Mouse (Mus musculus) cerebellum, adult 2 months (tissue): ENCODE results near the gene Tfcp2. TPM values are rescaled to one million over a fixed set of nuclear protein-coding genes. Genes with fewer than 3 reads are reported as not detected.
A peak's percentile ranks its signal among the peaks of the same experiment; 100 is the strongest.

Experiments used
- DNase-seq, 2 experiments: peaks; one replicate each; pipeline ENCODE4 v3.0.0; 2021
- H3K27ac ChIP-seq: fragments of 200-500 bp; 2 replicates; pipeline ENCODE4 v1.5.1; 2012; ENCODE audit warnings: low read length, control low read depth, inconsistent platforms; ENCODE audit not compliant: insufficient read depth
- H3K27me3 ChIP-seq: fragments of 200-500 bp; 2 replicates; pipeline ENCODE4 v1.6.1; 2012; ENCODE audit warnings: inconsistent platforms, mild to moderate bottlenecking, low read length, moderate library complexity; ENCODE audit not compliant: control insufficient read depth, insufficient read depth
- H3K4me1 ChIP-seq: fragments of 200-500 bp; 2 replicates; pipeline ENCODE4 v1.6.1; 2011; ENCODE audit warnings: low read length; ENCODE audit not compliant: control insufficient read depth, insufficient read depth
- H3K4me3 ChIP-seq: fragments of 200-500 bp; replicated peaks from 2 replicates; pipeline ENCODE3; 2011; ENCODE audit warnings: mild to moderate bottlenecking, low read depth, low read length, control low read depth; ENCODE audit not compliant: insufficient read depth
- CTCF ChIP-seq: fragments of 200-500 bp; IDR thresholded peaks from 2 replicates; pipeline ENCODE4 v1.5.1; 2011; ENCODE audit warnings: low read depth, mild to moderate bottlenecking, control low read depth, low read length, moderate library complexity, borderline replicate concordance; ENCODE audit not compliant: insufficient read depth
- POLR2A ChIP-seq: fragments of 200-500 bp; IDR thresholded peaks from 2 replicates; pipeline ENCODE4 v1.6.1; 2011; ENCODE audit warnings: low read length, control low read depth, borderline replicate concordance; ENCODE audit not compliant: insufficient read depth
- WGBS: fragments of 180-500 bp; shearing (Covaris S2); methylation state at CpG from one replicate; pipeline ENCODE4 v1.1.7; 2018; 5-methylcytosine and 5-hydroxymethylcytosine counted together
- polyA plus RNA-seq: library from polyadenylated mRNA; depleted of rRNA; stranded (reverse); fragments of >200 nt; gene quantifications from 2 replicates; pipeline ENCODE4 v1.2.3, GENCODE M21; 2012

Gene Tfcp2
- polyA plus RNA-seq, 1 experiment = 25.4 TPM

GRCm38 (mm10) chr15:100473926-100474503 is 77.8 kb downstream of the Tfcp2 start:
- peaks cover 3% of the 10 kb centered on the region for H3K4me1 ChIP-seq
- H3K27me3 ChIP-seq = no peaks in the 10 kb centered on the region
- no peak for DNase-seq
- no peak for TF ChIP-seq CTCF
- no peak for TF ChIP-seq POLR2A
- H3K4me3 ChIP-seq = no peak overlapping the region
- H3K27ac ChIP-seq = no peak overlapping the region
- 73% methylated on average over 7 of the region's 7 CpGs for WGBS

- Histone ChIP-seq H3K4me3 (peak overlapping the region; percentile 88), H3K4me1 (no peaks in the 10 kb centered on the region; the same call in none of the 2 replicates), H3K27ac (no peak overlapping the region), H3K27me3 (no peaks in the 10 kb centered on the region)
- no peak for TF ChIP-seq POLR2A
- 50% methylated on average over 10 of the region's 10 CpGs for WGBS
- no peak for DNase-seq
Measured at GRCm38 (mm10) chr15:100470037-100470436, 81.8 kb downstream of the Tfcp2 start.

DNA sequence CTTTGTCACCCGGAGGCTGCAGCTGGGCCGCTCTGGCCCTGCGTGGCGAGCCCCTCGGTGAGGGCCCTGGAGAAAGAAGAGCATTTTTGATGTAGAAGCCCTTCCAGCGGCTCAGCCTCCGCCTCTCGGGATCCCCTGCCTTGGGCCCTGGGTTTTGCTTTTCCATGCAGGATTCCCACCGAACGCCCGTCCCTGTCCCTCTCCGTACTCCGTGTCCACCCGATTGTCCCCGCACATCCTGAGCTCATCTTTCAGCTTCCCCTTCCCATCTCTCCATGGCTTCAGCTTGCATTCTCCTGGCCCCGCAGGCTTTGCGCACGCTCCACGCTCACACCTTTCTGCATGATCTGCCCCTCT is 82.6 kb downstream of the Tfcp2 start:
- no peaks in the 10 kb centered on the region; the same call in 1 of the 2 replicates for H3K4me1 ChIP-seq
- peak overlapping the region; percentile 88 for H3K4me3 ChIP-seq
- peak overlapping the region; percentile 83 for H3K27ac ChIP-seq
- TF ChIP-seq CTCF = no peak
- no peak for TF ChIP-seq POLR2A
- under 1% methylated on average over 19 of the region's 19 CpGs for WGBS
- no peaks in the 10 kb centered on the region for H3K27me3 ChIP-seq
- DNase-seq = no peak

GRCm38 (mm10) chr15:100468295-100469188 is 83.3 kb downstream of the Tfcp2 start, which contains the start of gene Letmd1:
Gene Letmd1 (plus strand): TSS chr15:100469023.
- Histone ChIP-seq H3K4me1 (no peaks in the 10 kb centered on the region; the same call in 1 of the 2 replicates), H3K27ac (peak within 1 kb of the TSS; percentile 83), H3K4me3 (peak within 1 kb of the TSS; percentile 88), H3K27me3 (no peaks in the 10 kb centered on the region)
- peak; percentile 84 for DNase-seq
- peak; percentile 58; the same call in 1 of the 2 replicates for TF ChIP-seq POLR2A
- peak; percentile 76 for TF ChIP-seq CTCF
- 2% methylated on average over 84 of the region's 84 CpGs for WGBS

DNA sequence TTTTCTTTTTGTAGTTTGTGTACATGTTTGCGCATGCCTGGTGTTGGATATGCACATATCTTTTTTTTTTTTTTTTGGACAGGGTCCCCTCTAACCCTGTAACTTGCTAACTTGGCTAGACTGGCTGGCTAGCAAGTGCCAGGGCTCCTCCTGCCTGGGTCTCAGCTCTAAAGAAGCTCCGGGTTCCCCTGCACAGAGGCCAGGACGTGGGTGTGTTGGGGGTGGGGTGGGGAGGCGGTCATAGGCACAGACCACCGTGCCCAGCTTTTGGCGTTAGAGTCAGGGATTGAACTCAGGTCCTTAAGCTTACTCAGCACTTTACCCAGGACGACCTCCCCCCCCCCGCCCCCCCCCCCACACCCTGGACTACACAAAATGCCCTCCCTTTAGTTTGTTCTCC is 84.1 kb downstream of the Tfcp2 start:
- no peak for TF ChIP-seq CTCF

DNA sequence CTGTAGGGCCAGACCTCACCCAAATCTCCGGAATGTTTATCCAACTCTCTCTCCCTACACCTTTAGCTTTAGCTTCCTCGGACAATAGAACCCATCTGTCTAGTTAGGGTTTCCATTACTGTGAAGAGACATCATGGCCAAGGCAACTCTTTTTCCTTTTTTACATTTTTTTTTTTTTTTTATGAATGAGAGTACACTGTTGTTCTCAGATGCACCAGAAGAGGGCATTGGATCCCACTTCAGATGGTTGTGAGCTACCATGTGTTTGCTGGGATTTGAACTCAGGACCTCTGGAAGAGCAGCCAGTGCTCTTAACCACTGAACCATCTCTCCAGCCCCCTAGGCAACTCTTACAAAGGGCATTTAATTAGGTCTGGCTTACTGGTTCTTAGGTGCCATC is 86.4 kb downstream of the Tfcp2 start:
- Histone ChIP-seq H3K4me3 (no peak overlapping the region), H3K27ac (no peak overlapping the region), H3K4me1 (no peaks in the 10 kb centered on the region; the same call in 1 of the 2 replicates), H3K27me3 (no peaks in the 10 kb centered on the region)
- 85% methylated on average over 2 of the region's 2 CpGs for WGBS
- no peak for DNase-seq
- TF ChIP-seq CTCF = no peak
- TF ChIP-seq POLR2A = no peak

More for the DNA sequence above, 84.1 kb downstream of the Tfcp2 start:
- Histone ChIP-seq H3K4me1 (no peaks in the 10 kb centered on the region; the same call in 1 of the 2 replicates), H3K27me3 (no peaks in the 10 kb centered on the region), H3K4me3 (no peak overlapping the region), H3K27ac (no peak overlapping the region)
- WGBS = 21% methylated on average over 8 of the region's 8 CpGs
- DNase-seq = no peak

- TF ChIP-seq CTCF (peak; percentile 60; the same call in 1 of the 2 replicates), POLR2A (no peak)
Measured at GRCm38 (mm10) chr15:100463712-100464111, 88.1 kb downstream of the Tfcp2 start.

DNA sequence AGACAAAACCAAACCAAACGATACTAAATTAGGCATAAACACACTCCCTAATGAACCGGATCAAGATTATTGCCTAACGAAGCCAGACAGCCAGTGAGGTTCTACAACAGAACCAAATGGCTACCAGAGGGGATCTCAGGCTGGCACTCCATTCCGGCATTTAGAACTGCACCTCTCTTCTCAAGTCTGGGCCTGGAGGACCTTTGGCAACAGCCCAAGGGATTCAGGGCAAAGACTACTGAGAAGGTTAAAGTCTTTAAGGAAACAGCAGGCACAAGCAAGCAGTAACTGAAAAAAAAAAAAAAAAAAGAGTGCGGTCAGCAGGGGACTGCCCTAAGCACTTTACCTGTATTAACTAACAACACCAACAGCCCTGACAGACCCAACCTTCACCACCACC is 89.7 kb downstream of the Tfcp2 start:
- TF ChIP-seq POLR2A (no peak), CTCF (no peak)

More at GRCm38 (mm10) chr15:100463712-100464111, 88.1 kb downstream of the Tfcp2 start:
- Histone ChIP-seq H3K27me3 (no peaks in the 10 kb centered on the region), H3K4me3 (no peak overlapping the region), H3K4me1 (no peaks in the 10 kb centered on the region), H3K27ac (no peak overlapping the region)
- peak; percentile 55 to 64 for DNase-seq
- WGBS = 23% methylated on average over 6 of the region's 6 CpGs

More for the DNA sequence above, 89.7 kb downstream of the Tfcp2 start:
- WGBS = 53% methylated on average over 5 of the region's 5 CpGs
- no peaks in the 10 kb centered on the region for H3K27me3 ChIP-seq
- DNase-seq = no peak
- no peaks in the 10 kb centered on the region for H3K4me1 ChIP-seq
- no peak overlapping the region for H3K4me3 ChIP-seq
- H3K27ac ChIP-seq = no peak overlapping the region
